Mouse (Mus musculus) T-helper 1 cell (primary cell): ENCODE data around the gene Ap5m1.

Experiments
- in situ Hi-C: fragments of 300-600 bp; cut with MboI, MseI; formaldehyde crosslinking; loops from one replicate; pipeline ENCODE4 v1.15.1; 2025; ENCODE audit warnings: high pct_unique_total_duplicates

Gene Ap5m1

GRCm38 (mm10) chr14:49121723-49122122 is 55.8 kb downstream of the Ap5m1 start:
- in situ Hi-C loops: no loop called here

DNA sequence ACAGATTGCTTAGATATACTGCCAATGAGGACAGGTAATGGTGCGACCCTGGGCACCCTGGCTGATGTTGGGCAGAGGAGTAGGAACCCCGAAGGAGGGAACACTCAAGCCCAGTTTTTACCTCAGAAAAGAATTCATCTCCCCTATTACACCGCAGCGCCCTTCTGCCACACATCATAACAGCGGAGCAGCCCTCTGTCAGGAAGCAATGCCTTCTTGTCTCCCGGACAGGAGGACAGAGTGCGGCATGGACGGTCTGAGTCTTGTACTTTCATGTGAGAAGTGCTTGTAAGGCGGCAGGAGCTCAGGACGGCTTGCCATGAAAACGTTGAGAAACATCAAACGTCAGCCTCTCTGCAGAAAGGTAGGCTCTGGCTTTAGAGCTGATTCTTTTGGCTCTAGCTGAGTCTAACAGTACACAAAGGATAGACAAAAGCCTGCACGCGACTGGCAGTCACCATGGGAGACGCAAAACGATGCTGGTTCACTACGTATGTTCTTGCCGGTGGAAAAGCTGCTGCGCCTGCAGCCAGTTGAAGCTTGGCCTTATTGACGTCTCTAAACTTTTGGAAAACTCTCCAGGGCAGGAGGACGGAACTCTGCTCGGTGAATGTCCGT is 61.4 kb downstream of the Ap5m1 start:
- in situ Hi-C loops: no loop called here

GRCm38 (mm10) chr14:49128544-49129263 is 62.8 kb downstream of the Ap5m1 start:
- in situ Hi-C loops: no loop called here

- in situ Hi-C loops: no loop called here
These were observed 66.5 kb downstream of the Ap5m1 start for GRCm38 (mm10) chr14:49132391-49132790.

GRCm38 (mm10) chr14:49138171-49138570 is 72.3 kb downstream of the Ap5m1 start:
- in situ Hi-C loops: no loop called here

- in situ Hi-C loops: no loop called here
These were observed 74.9 kb downstream of the Ap5m1 start for GRCm38 (mm10) chr14:49140756-49141155.
